In genomic region chr9:96438334-96438871, GRCm38 (mm10) we compare ENCODE assay signal across 8 mouse cellular contexts. TPM values are rescaled to one million over a fixed set of nuclear protein-coding genes. Genes with fewer than 3 reads are reported as not detected.
DNase-seq lines count a peak whose midpoint lies in the region; ATAC-seq and TF ChIP-seq lines count a peak whose summit lies in the region.

No protein-coding gene starts in this region.

- no peak for TF ChIP-seq EP300 in heart, adult 2 months (IDR thresholded peaks at IDR 0.05; ENCODE audit: insufficient read depth, low read depth, low read length)

- H3K27me3 ChIP-seq in heart, adult 2 months (ENCODE audit: control insufficient read depth, insufficient read depth, low read length) = no peaks in the 10 kb centered on the region
- peaks cover 18% of the 10 kb centered on the region for H3K27me3 ChIP-seq in forebrain, embryonic 16.5 days (replicated peaks; ENCODE audit: control insufficient read depth, insufficient read depth, low read length)
- no peaks in the 10 kb centered on the region for H3K27me3 ChIP-seq in intestine, postnatal 0 days (replicated peaks; ENCODE audit: control insufficient read depth, insufficient read depth, low read length)
- H3K27me3 ChIP-seq in small intestine, adult 2 months (ENCODE audit: control insufficient read depth, insufficient read depth, low read length) = no peaks in the 10 kb centered on the region

- no peaks in the 10 kb centered on the region for H3K9me3 ChIP-seq in forebrain, embryonic 16.5 days (ENCODE audit: control insufficient read depth, low read length)
- H3K9me3 ChIP-seq in intestine, postnatal 0 days (ENCODE audit: control insufficient read depth) = no peaks in the 10 kb centered on the region

- H3K4me1 ChIP-seq in heart, adult 2 months (ENCODE audit: control insufficient read depth, insufficient read depth, low read length) = peaks cover 8% of the 10 kb centered on the region
- H3K4me1 ChIP-seq in forebrain, embryonic 16.5 days (replicated peaks; ENCODE audit: control insufficient read depth, insufficient read depth, low read length) = peaks cover 22% of the 10 kb centered on the region
- H3K4me1 ChIP-seq in intestine, postnatal 0 days (replicated peaks; ENCODE audit: control insufficient read depth, insufficient read depth, low read length) = no peaks in the 10 kb centered on the region; the same call in 1 of the 2 replicates
- peaks cover 12% of the 10 kb centered on the region for H3K4me1 ChIP-seq in small intestine, adult 2 months (ENCODE audit: control insufficient read depth, insufficient read depth, insufficient read length, low read length)

- peak overlapping the region; percentile 64 for H3K4me2 ChIP-seq in forebrain, embryonic 16.5 days (ENCODE audit: low read length)
- peak overlapping the region; percentile 93 for H3K4me2 ChIP-seq in intestine, postnatal 0 days (replicated peaks; ENCODE audit: low read depth)

- peak overlapping the region; percentile 62 for H3K4me3 ChIP-seq in heart, adult 2 months
- H3K4me3 ChIP-seq in forebrain, embryonic 16.5 days (replicated peaks; ENCODE audit: low read length) = peak overlapping the region; percentile 45
- peak overlapping the region; percentile 49 for H3K4me3 ChIP-seq in intestine, postnatal 0 days (ENCODE audit: low read depth, low read length)
- peak overlapping the region; percentile 65 for H3K4me3 ChIP-seq in small intestine, adult 2 months (ENCODE audit: low read depth, low read length)

- H3K9ac ChIP-seq in heart, adult 2 months (ENCODE audit: low read depth, low read length) = peak overlapping the region; percentile 74
- peak overlapping the region; percentile 62 for H3K9ac ChIP-seq in forebrain, embryonic 16.5 days (replicated peaks; ENCODE audit: low read depth, low read length)
- H3K9ac ChIP-seq in intestine, postnatal 0 days (ENCODE audit: low read depth, low read length) = peak overlapping the region; percentile 67; the same call in 1 of the 2 replicates

- intact Hi-C loops in heart, adult 2 months (cut with DNase I) = loop anchor here (2.0 to 5.0 kb wide), 3 partner anchors 40 to 86 kb away; partner anchors contain the start of gene Rnf7
- intact Hi-C loops in heart, postnatal 10 days (cut with DNase I) = loop anchor here (2.0 kb wide), 2 partner anchors 40 to 76 kb away; partner anchors contain the start of gene Rnf7

- peak; percentile 67 for ATAC-seq in forebrain, embryonic 16.5 days
- peak; percentile 14 for ATAC-seq in intestine, postnatal 0 days

- no peak for DNase-seq in heart, adult 2 months
- DNase-seq in heart, postnatal 10 days = no peak
- DNase-seq in brain, embryonic 14.5 days (ENCODE audit: low read depth) = peak; percentile 63
- DNase-seq in lung, postnatal 25 days (ENCODE audit: low spot score) = peak; percentile 33
- no peak for DNase-seq in adipocyte (ENCODE audit: low spot score)

- 10% methylated on average over 8 of the region's 8 CpGs for WGBS in heart, adult 2 months
- WGBS in forebrain, embryonic 16.5 days = 0% methylated on average over 8 of the region's 8 CpGs
- 3% methylated on average over 8 of the region's 8 CpGs for WGBS in intestine, postnatal 0 days
- 2% methylated on average over 8 of the region's 8 CpGs for WGBS in small intestine, adult 2 months

- TF ChIP-seq POLR2A in heart, adult 2 months (IDR thresholded peaks at IDR 0.05; ENCODE audit: insufficient read depth, low read depth, low read length) = no peak; the same call in 1 of the 2 replicates
- no peak for TF ChIP-seq POLR2A in brain, embryonic 14.5 days (IDR thresholded peaks at IDR 0.05; ENCODE audit: borderline replicate concordance, extremely low read depth, insufficient read depth, insufficient read length, poor library complexity, severe bottlenecking)
- no peak for TF ChIP-seq POLR2A in small intestine, adult 2 months (IDR thresholded peaks at IDR 0.05; ENCODE audit: low read depth, low read length)

- TF ChIP-seq CTCF in heart, adult 2 months (IDR thresholded peaks at IDR 0.05) = no peak
- TF ChIP-seq CTCF in brain, embryonic 14.5 days (IDR thresholded peaks at IDR 0.05; ENCODE audit: borderline replicate concordance, extremely low read depth, insufficient read depth, insufficient read length) = no peak
- no peak for TF ChIP-seq CTCF in intestine, postnatal 0 days (IDR thresholded peaks at IDR 0.05; ENCODE audit: low read depth)
- TF ChIP-seq CTCF in small intestine, adult 2 months (IDR thresholded peaks at IDR 0.05; ENCODE audit: extremely low read depth, insufficient read length, insufficient replicate concordance, low read depth, low read length) = no peak

- H3K27ac ChIP-seq in heart, adult 2 months = peak overlapping the region; percentile 81
- peak overlapping the region; percentile 74 for H3K27ac ChIP-seq in forebrain, embryonic 16.5 days (ENCODE audit: low read length)
- H3K27ac ChIP-seq in intestine, postnatal 0 days (ENCODE audit: low read depth, low read length) = peak overlapping the region; percentile 24; the same call in 1 of the 2 replicates
- H3K27ac ChIP-seq in small intestine, adult 2 months (ENCODE audit: insufficient read depth, low read depth, low read length) = peak overlapping the region; percentile 17; the same call in 1 of the 2 replicates

- no peaks in the 10 kb centered on the region for H3K36me3 ChIP-seq in heart, adult 2 months (ENCODE audit: control insufficient read depth, insufficient read depth, low read length)
- H3K36me3 ChIP-seq in forebrain, embryonic 16.5 days (ENCODE audit: control insufficient read depth, insufficient read depth) = no peaks in the 10 kb centered on the region
- H3K36me3 ChIP-seq in intestine, postnatal 0 days (ENCODE audit: control insufficient read depth, insufficient read depth) = no peaks in the 10 kb centered on the region
- no peaks in the 10 kb centered on the region for H3K36me3 ChIP-seq in small intestine, adult 2 months (ENCODE audit: control insufficient read depth, insufficient read depth, low read length)

- H3K79me2 ChIP-seq in heart, adult 2 months (replicated peaks; ENCODE audit: control insufficient read depth, insufficient read depth, low read length) = no peaks in the 10 kb centered on the region

RNA-seq across cellular contexts. Expression of gene Rnf7, which starts 40.1 kb away (rescaled TPM):
- total RNA-seq in heart, adult 2 months (2021) = 10 to 100 TPM; 75.8 to 84.5 TPM
- polyA plus RNA-seq in heart, adult 2 months (2012; rRNA removed) = 195 and 197 TPM in 2 replicates
- 10 to 100 TPM; 80.4 to 85.9 TPM for total RNA-seq in heart, postnatal 10 days (2021)
- 215 and 233 TPM in 2 replicates for polyA plus RNA-seq in brain, embryonic 14.5 days (2012; rRNA removed)
- 179 TPM in 2 replicates for polyA plus RNA-seq in forebrain, embryonic 16.5 days (2015; fragmentation: Nextera tagmentation; extraction: Ambion mirVana)
- 141 and 143 TPM in 2 replicates for polyA plus RNA-seq in intestine, postnatal 0 days (2015; fragmentation: Nextera tagmentation; extraction: Ambion mirVana)
- 34.5 and 65.7 TPM in 2 replicates for polyA plus RNA-seq in small intestine, adult 2 months (2012; rRNA removed)

Comparison
In these comparisons a context has a peak if more than half of its experiments do, and no peak if none do; other contexts are left out.
1. DNase-seq: peak in brain, embryonic 14.5 days (single experiment) and lung, postnatal 25 days (single experiment); none in heart, adult 2 months (0 of 2), heart, postnatal 10 days (0 of 2) and adipocyte (single experiment).
2. H3K27ac ChIP-seq: peak in every context shown above with its lines; median percentile 81 in heart, adult 2 months; 74 in forebrain, embryonic 16.5 days; 24 in intestine, postnatal 0 days; 17 in small intestine, adult 2 months.
3. Peak in every context shown above with its lines, with median percentiles within 50 percentile points of each other: H3K4me3 ChIP-seq and H3K9ac ChIP-seq.